Mouse (Mus musculus): ENCODE results near the gene Ccdc13.

The Ccdc13 gene

DNA sequence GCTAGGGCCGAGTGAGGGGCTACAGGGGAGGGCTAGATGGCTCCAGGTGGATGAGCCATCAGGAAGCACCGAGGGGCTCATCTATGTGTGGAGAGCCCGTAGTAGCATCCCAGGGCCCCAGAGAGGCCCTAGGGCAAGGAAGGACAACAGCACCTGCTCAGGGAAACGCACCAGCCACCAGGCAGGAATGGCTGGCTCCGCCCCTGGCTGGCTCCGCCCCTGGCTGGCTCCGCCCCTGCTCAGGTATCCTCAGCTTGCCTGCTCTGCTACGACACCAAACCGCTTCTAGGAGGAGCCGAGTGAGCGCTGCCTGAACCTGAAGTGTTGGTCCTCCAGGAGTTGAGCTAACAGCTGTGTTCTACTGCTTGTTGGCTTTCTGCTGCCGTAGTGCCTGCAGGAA is 41.5 kb downstream of the Ccdc13 start:
- no peak for DNase-seq

DNA sequence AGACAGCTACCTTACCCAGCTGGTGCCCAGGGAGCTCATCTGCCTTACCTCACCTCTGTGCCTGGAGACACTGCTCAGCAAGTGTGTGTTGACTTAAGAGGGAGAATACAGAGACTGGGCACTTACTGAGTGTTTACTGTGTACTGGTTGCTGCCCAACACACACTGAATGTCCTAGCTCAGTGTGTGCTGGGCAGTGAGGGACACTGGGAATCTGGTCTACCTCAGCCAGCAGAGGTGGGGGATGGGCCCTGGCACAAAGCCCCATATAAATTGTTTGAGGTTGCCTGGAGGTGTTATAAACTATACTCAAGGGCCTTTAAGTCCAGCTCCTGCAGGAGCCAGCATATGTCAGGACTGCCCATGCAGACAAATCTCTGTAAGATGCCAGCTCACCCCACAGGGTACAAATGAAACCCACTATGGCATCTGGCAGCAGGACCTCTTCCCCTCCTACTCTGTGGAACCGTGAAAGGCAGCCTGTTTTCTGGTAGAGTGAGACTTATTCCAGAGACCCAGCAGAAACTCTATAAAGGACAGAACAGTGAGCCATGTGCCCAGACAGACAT is 44.2 kb downstream of the Ccdc13 start:
- DNase-seq, result no peak

DNA sequence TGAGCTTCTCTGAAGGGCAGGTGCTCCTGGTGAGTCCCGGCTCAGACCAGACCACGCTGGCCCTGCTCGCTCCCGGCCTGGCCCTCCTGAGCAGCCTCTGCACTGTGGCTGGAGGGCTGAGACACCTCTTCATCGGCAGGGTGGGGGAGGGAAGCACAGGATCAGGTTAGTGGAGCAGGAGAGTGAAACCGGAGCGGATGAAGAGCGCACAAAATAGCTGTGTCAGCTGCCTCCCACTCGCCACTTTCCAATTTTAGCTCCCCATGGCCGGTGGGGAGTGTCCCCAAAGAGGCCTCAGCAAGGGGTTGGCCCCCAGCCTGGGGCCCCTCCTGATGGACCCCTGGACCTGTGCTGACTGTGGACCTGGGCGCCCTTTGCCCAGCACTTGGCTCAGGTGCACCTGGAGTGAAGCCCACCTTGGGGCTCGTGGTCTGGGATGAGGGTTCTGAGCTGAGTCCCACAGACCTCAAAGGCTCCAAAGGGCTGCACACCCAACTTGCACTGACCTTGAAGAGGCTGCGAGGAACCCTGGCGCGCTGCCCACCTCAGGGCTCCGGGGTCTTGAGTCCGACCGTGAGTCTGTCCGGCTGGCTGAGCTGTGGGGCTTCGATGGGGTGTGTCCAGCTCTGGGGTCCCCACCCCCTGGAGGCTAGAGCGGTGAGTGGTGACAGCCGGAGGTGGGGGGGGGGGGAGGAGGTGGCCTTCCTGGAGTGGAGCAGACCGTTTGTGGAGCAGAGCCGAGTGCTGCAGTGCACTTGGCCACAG is 47.3 kb downstream of the Ccdc13 start, which contains the start of gene Hhatl:
Hhatl (minus strand) TSS at position 751 of the 765 bp plus-strand sequence.
- peak; percentile 53 for DNase-seq

DNA sequence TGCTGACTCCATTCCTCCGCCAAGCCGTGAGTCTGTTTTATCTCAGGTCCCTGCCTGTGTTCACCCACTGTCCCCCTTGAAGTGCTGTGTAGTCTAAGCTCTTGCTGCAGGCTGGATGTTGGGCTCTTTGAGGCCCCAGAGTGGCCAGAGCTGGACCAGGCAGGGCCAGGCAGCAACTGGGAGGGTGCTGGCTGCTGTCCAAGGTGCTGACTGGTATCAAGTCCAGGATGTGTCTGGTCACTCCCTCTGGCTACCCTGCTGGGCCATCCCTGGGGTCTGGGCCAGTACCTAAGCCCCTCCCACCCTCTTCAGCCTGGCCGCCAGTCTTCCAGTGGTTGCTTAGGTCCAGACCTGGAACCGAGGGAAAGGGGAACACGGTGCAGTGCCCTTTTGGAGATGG is 48.1 kb downstream of the Ccdc13 start:
- peak; percentile 65 for DNase-seq

DNA sequence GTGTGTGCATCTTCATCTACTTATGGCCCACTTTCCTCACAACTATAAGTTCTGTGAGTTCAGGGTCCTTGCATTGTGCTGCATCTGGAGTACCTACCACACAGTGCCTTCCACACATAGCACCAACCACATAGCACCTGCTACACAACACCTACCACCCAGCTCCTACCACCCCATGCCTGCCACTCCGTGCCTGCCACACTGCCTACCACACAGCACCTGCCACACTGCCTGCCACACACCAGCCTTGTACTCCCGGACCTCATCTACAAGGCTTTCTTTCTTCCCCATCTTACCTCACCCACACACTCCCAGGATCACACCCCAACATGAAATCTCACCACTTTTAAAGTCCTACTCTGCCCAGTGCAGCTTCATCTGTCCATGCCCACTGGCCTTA is 52.9 kb downstream of the Ccdc13 start:
- no peak for DNase-seq

DNA sequence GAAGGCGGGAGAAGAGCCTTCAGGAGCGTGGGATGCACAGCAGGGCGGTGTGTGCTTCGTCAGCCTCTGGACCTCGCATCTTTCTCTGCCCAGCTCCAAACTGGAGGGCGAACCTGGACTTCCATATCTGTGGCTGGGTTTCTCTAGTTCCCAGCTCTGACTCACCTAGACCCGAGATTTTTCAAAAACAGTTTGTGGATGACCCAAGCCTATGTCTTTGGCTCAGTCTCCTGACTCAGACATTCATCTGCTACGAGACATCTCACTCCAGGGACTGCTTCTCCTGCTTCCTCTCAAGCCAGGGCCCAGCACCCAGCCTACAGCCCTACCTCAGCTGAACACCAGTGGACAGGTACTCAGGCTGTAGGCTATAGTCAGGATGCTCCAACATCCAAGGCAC is 54.0 kb downstream of the Ccdc13 start:
- DNase-seq, result no peak

DNA sequence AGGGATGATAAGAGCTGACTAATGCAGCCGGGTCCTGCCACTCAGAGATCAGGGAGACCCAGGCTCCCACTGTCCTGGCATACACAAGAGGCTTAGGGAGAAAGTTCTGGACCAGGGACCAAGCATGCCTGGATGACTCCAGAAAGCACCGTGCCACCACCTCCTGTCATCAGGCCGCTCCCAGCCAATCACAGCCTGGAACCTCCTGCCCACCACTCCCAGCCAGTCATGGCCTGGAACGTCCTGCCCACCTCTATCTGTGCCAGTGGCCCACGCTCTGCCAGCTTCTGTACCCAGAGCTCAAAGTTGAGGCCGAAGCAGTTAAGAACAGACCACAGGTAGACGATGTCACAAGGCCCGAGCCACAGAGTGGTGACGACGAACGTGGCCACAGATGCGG is 54.5 kb downstream of the Ccdc13 start:
- DNase-seq, result no peak

DNA sequence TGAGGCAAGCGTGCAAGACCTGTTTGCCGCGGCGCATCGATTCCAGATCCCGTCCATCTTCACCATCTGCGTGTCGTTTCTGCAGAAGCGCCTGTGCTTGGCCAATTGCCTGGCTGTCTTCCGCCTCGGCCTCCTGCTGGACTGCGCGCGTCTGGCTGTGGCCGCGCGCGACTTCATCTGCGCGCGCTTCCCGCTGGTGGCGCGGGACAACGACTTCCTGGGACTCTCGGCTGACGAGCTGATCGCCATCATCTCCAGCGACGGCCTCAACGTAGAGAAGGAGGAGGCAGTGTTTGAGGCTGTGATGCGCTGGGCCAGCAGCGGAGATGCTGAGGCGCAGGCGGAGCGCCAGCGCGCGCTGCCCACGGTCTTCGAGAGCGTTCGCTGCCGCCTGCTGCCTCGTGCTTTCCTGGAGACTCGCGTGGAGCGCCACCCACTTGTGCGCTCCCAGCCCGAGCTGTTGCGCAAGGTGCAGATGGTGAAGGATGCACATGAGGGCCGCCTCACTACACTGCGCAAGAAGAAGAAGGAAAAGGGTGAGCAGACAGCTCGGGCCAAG is 61.1 kb downstream of the Ccdc13 start:
- DNase-seq, result peak; percentile 88

DNA sequence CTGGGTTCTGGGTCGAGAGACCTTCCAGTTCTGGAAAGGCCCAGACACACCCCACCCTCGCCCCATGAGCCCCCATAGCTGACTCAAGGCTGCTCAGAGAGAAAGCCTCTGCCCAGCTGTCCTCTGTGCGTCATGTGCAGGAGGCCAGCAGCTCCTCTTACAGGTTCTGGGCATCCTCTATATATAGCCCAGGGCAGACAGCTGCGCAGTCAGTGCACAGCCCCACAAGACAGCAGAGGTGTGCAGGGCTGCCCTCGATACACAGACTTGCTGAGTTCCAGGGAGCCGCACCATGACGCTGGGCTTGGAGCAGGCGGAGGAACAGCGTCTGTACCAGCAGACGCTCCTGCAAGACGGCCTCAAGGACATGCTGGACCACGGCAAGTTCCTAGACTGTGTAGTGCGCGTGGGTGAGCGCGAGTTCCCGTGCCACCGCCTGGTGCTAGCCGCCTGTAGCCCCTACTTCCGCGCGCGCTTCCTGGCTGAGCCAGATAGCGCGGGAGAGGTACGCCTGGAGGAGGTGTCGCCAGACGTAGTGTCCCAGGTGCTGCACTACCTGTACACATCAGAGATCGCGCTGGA is 61.7 kb downstream of the Ccdc13 start, which contains the start of gene Klhl40:
Klhl40 (plus strand) TSS at position 124 of the 582 bp plus-strand sequence.
- peak; percentile 78 for DNase-seq

DNA sequence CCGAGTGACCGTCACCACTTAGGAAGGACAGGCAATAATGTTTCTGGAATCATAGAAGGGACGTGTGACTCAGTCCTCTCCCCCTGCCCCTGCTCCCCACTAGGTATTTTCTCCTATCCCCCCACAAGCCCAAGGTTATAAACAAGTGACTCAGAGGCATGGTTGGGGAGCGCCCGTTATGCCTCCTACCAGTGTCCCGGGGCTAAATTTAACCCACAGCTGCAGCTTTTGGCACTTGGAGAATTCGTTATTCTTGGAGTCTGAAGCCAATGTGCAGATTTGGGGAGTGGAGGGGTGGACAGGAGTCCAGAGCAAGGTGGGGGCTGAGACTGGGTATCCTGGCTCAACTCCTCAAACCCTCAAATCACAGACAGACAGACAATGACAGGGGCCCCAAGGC is 62.8 kb downstream of the Ccdc13 start:
- DNase-seq, result peak; percentile 82

DNA sequence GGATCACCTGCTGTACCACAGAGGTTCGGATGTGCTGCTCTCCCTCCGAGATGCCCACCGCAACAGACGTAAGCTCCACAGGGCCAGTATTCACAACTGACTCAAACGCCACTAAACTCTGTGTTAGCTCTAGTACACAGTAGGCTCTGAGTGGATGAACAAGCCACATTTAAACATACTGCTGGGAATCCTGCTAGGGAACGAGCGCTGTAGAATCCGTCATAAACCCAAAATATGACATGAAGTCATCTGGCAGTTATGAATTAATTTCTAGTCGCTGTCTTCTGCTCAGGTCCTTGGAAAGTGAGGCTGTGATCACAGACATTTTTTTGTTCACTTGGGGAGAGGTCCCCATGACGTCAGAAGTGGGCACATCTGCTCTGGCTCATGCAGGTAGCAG is 63.3 kb downstream of the Ccdc13 start:
- no peak for DNase-seq

DNA sequence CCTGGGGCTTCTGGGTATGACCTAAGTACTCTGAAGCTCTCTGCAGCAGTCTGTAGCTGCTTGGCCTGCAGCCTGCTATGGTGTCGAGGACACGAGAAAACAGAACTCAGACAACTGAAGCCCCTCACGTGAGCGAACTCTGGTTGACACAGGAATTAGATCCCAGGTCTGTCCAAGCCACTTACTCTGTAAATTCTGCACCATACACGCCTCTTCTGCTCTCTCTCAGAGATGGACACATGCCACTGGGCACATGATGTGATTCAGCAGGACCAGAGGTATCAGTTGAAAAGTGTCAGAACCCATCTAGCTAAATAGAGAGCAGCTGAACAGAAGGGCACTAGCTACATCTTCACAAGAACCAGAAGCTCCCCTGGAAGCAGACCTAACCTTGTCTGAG is 66.8 kb downstream of the Ccdc13 start:
- DNase-seq, result no peak

DNA sequence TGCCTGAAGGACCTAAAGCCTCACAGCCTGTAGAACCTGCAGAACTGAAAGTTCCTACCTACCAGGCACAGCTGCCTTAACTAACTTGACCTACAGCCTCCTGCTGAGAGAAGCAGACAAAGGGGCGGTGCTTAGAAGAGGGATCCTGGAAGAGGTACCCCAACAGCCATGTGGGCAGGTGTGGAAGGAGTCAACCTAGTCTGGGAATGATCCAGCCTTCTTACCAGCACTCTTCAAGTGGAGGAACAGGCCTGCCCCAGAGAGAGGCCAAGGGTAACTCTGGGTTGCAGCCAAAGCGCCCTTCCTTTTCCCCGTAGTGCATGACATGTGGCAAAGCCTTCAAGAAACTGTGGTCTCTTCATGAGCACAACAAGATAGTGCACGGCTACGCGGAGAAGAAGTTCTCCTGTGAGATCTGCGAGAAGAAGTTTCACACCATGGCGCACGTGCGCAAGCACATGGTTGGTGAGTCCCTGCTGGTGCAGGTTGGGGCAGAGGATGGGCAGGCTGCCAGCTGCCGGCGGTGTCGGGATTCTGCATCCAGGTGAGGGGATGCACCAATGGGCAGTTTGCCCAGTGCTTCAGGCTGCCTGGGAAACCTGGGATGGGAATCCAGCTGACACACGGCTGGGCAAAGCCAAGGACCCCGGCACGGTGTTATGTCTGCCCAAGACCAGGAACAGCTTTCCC is 74.0 kb downstream of the Ccdc13 start:
- no peak for DNase-seq

DNA sequence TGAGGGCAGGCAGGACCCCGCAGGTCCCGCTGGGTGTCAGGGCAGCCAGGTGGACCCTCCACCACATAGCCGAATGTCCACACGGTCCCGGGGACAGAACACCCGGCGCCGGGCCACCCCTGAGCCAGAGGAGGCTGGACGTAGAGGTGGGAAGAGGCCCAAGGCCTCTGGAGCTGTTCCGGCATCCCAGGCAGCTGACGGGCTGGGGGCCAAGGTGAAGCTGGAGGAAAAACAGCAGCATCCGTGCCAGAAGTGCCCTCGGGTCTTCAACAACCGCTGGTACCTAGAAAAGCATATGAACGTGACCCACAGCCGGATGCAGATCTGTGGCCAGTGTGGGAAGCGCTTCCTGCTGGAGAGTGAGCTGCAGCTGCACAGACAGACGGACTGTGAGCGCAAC is 75.5 kb downstream of the Ccdc13 start:
- DNase-seq, result no peak

DNA sequence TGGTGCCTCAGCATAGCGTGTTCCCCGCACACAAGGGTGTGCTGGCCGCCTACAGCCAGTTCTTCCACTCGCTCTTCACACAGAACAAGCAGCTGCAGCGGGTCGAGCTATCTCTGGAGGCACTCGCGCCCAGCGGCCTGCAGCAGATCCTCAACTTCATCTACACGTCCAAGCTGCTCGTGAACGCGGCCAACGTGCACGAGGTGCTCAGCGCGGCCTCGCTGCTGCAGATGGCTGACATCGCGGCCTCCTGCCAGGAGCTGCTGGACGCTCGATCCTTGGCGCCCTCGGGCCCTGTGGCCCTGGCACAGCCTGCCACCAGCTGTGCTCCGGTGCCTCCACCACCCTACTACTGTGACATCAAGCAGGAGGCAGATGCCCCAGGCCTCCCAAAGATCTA is 76.5 kb downstream of the Ccdc13 start:
- no peak for DNase-seq

DNA sequence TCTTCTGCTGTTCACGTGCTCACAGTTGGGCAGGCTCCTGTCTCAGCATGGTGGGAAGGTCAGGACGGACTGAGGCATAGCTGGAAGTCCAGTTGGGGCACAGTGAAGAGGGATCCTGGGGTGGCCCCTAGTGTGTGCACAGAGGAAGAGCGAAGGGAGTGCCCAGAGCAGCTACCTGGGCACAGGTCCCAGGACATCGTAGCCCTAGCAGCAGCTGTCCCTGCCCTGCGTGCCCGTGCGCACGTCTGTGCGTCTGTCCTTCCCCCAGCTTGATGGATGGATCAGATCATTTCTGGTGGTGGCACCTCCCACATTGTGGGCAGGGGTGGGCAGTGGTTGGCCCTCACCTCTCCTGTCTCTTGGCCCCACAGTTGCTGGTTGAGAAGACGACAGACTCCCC is 77.0 kb downstream of the Ccdc13 start:
- DNase-seq, result no peak

DNA sequence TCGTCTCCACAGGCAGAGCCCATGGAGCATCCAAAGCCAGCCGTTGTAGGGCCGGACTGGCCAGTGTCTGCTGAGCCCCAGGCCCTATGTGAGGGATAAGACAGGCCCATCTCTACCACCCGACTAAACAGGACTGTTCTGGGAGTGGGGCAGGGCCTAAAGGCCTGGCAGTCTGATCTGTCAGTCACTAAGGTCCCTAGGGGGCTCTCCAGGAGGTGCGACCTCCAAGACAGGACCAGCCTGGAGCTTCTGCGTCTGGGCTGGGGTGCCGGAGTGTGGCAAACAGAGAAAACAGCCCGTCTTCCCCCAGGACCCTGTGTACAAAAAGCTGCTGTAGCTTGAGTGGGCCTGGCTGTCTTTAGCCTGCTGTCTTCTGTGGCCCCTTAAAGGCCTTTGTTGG is 77.5 kb downstream of the Ccdc13 start:
- no peak for DNase-seq

DNA sequence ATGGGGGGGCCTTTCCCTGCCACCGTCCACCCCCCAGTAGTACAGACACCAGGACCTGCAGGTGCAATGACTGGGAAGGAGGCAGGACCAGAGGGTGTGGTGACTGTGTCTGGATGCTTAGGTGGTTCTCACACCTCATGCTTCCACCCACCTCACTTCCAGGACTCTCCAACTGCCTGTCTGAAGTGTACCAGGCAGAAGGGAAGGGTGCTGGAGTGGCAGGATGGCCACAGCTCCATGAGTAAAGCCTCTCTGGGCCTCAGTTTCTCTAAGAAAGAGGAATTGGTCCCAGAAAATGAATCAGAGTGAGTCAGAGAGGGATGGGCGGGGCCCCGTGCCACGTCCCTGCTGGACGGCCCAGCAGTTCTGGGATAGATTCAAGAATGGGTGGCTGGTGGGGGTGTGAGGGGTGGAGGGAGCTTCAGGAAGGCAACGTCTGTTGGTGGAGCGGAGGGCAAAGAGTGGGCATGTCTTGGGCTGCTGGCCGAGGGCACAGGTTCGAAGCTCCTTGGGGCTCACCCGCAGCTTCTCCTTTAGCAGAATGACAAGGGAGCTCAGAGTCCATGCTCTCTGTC is 78.1 kb downstream of the Ccdc13 start:
- no peak for DNase-seq

DNA sequence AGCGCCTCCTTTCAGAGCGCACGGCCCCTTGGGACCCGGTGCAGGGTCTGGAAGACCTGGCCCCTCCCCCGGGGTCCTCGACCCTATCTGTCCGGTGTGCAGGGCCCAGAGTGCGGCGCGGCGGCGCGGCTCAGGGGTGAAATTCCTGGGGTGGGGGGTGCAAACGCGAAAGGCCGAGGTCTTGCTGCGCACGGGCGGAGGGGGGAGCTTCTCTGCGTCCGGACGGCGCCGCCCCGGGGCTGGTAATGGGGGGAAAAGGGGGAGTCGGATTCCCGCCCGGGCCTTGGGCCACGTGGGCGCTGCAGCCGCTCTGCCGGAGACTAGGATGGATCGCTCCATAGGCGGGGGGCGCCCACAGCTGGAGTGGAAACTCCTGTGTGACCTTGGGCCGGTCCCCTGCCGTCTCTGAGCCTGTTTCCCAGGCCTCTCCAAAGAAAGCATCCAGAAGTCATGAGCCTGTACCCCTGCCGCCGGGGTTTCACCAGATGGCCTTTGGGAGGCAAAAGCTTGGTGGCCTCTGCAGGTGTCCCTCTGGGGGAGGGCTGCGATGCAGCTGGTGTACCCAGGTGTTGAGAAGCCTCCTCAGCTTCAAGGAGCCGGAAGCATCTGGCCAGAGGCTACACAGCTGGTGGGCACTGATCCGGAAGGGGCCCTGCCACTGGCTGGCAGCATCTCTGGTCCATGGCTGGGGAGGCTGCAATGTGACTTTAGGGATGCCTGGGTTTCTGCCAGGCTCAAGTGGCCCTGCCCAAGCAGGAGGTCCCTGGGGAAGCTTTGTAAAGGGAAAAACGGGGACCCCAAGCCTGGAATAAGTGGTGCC is 78.8 kb downstream of the Ccdc13 start:
- DNase-seq, result peak; percentile 61

DNA sequence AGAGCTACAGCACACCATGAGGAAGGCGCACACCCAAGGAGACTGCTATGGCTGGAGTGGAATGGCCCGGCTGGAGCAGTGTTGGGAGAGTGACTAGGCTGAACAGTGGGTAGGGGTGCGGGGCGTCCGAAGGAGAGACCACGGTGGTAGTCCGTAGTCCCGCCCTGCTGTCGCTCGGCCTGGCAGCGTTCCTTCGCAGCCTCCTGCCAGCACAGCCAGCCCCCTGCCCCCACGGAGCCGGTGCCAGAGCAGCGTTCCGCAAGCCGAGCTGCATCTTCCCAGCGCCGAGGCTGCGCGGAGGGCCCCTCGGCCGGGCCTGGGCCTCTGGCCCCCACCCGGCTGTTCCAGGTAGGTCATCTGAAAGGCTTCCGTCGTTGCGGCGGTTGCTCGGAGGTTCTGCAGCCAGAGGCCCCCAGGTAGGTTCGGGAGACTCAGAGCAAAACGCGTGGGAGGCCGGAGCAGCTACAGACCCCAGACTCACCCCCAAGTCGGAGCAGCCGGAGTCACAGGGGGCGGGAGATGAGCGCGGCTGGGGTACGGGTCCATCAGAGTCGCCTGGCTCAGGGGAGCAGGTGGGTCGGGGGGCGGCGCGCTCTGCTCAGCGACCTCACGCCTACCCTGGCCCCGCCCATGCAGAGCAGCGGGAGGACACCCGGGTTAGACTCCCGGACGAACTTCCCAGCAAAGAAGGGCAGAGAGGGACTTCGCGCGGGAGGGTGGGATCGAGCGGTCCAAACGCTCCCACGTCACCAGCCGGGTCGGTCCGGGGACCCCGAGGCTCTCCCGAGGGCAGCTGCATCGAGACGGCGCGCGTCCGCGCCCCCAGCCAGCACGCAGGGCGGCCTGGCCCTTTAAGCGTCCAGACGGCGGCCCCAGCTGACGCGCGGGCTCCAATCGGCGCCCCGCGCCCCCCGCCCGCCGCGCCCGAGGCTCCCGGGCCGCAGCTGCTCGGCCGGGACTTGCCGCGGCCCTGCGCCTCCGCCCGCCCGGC is 79.9 kb downstream of the Ccdc13 start, which contains the start of gene Zfp651:
Zfp651 (plus strand) TSS at position 240 of the 991 bp plus-strand sequence.
- DNase-seq, result peak; percentile 76
